Mouse (Mus musculus): ENCODE measurements around the gene Gm8232.
"Not testable (repeated sequence)": the region's sequence is repeated elsewhere in the genome, so short reads cannot be mapped to it uniquely, and the experiment has no call there.

- not testable (repeated sequence) for TF ChIP-seq POLR2A (IDR thresholded peaks at IDR 0.05; ENCODE audit: borderline replicate concordance, control insufficient read depth, low read depth, low read length); CTCF (IDR thresholded peaks at IDR 0.05; ENCODE audit: control insufficient read depth, insufficient read depth, low read length)
Observed at GRCm38 (mm10) chr14:44433335-44433734, at the start of gene Gm8232.
